Mouse (Mus musculus) liver, postnatal 0 days (tissue): Measurements from ENCODE around the gene F12. TPM values are rescaled to one million over a fixed set of nuclear protein-coding genes. Genes with fewer than 3 reads are reported as not detected.

Experiments
- ATAC-seq: fragments of 200-750 bp; cut with Nextera tagmentation; 2 replicates; pipeline ENCODE4 v1.8.0; 2017; ENCODE audit warnings: mild to moderate bottlenecking, moderate library complexity
- DNase-seq: peaks from one replicate; pipeline ENCODE4 v3.0.0-alpha.2; 2016
- H3K27ac ChIP-seq: fragments of 300-500 bp; sonication (generic); 2 replicates; pipeline ENCODE4 v1.5.1; 2014; ENCODE audit warnings: antibody characterized with exemption, moderate library complexity, mild to moderate bottlenecking, low read depth
- H3K27me3 ChIP-seq: fragments of 300-500 bp; sonication (generic); 2 replicates; pipeline ENCODE4 v1.6.1; 2014; ENCODE audit warnings: low read length, control low read depth, mixed read lengths; ENCODE audit not compliant: insufficient read depth
- H3K36me3 ChIP-seq: fragments of 300-500 bp; sonication (generic); replicated peaks from 2 replicates; pipeline ENCODE4 v1.6.1; 2014; ENCODE audit warnings: mild to moderate bottlenecking, control low read depth, low read length, moderate library complexity, mixed read lengths; ENCODE audit not compliant: insufficient read depth
- H3K4me1 ChIP-seq: fragments of 300-500 bp; sonication (generic); 2 replicates; pipeline ENCODE4 v1.6.1; 2014; ENCODE audit warnings: antibody characterized with exemption, mild to moderate bottlenecking, control low read depth; ENCODE audit not compliant: insufficient read depth
- H3K4me2 ChIP-seq: fragments of 300-500 bp; sonication (generic); 2 replicates; pipeline ENCODE4 v1.6.1; 2014; ENCODE audit warnings: low read depth, mild to moderate bottlenecking, low read length, moderate library complexity, mixed read lengths
- H3K4me3 ChIP-seq: fragments of 300-500 bp; sonication (generic); 2 replicates; pipeline ENCODE4 v1.5.1; 2014; ENCODE audit warnings: low read depth, low read length
- H3K9ac ChIP-seq: fragments of 300-500 bp; sonication (generic); replicated peaks from 2 replicates; pipeline ENCODE4 v1.6.1; 2014; ENCODE audit warnings: mild to moderate bottlenecking, moderate library complexity
- H3K9me3 ChIP-seq: fragments of 300-500 bp; sonication (generic); 2 replicates; pipeline ENCODE4 v1.6.1; 2016; ENCODE audit warnings: mild to moderate bottlenecking, control low read depth, low read length, mixed read lengths
- CTCF ChIP-seq: sonication (generic); IDR thresholded peaks from 2 replicates; pipeline ENCODE4 v1.5.1; 2016; ENCODE audit warnings: antibody characterized with exemption, low read depth
- EP300 ChIP-seq: IDR thresholded peaks from 2 replicates; pipeline ENCODE4 v1.6.1; 2016; ENCODE audit warnings: antibody characterized with exemption, low read depth, mild to moderate bottlenecking
- WGBS: fragments of 180-500 bp; shearing (Covaris S2); extraction: QIAGEN DNeasy Blood & Tissue Kit; methylation state at CpG from one replicate; pipeline ENCODE4 v1.1.7; 2014; ENCODE audit not compliant: insufficient replicate concordance; 5-methylcytosine and 5-hydroxymethylcytosine counted together
- polyA plus RNA-seq: library from polyadenylated mRNA; unstranded; fragments of >200 nt; fragmentation: Nextera tagmentation; extraction: Ambion mirVana; gene quantifications from 2 replicates; pipeline ENCODE4 v1.2.1, GENCODE M21; 2015

The F12 gene
- polyA plus RNA-seq, 1 experiment from 2014 or later: 418 TPM

DNA sequence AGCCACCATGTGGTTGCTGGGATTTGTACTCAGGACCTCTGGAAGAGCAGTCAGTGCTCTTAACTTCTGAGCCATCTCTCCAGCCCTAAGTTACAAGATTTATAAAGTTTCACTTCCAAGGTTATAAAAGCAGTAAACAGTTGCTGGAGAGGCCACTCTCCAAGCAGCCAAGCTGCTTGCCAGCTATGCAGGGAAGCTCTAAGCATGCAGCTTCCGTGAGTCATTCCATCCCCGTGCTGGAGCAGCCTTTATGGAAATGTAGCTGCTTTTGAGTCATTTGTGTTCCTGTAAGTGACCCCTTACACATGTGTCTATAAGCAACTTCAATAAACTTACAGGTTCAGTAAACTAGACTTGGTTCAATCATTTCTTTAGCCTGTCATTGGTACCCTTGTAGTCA lies 4.0 kb upstream of the F12 start:
- H3K4me1 ChIP-seq: peaks cover 20% of the 10 kb centered on the region
- no peak overlapping the region for H3K9ac ChIP-seq
- H3K4me3 ChIP-seq: no peak overlapping the region
- DNase-seq: no peak
- TF ChIP-seq EP300: no peak
- no peak for TF ChIP-seq CTCF
- no peak for ATAC-seq
- H3K36me3 ChIP-seq: no peaks in the 10 kb centered on the region
- H3K27me3 ChIP-seq: no peaks in the 10 kb centered on the region
- WGBS: 89% methylated on average over 2 of the region's 2 CpGs
- H3K27ac ChIP-seq: no peak overlapping the region
- H3K9me3 ChIP-seq: no peaks in the 10 kb centered on the region
- no peak overlapping the region for H3K4me2 ChIP-seq

DNA sequence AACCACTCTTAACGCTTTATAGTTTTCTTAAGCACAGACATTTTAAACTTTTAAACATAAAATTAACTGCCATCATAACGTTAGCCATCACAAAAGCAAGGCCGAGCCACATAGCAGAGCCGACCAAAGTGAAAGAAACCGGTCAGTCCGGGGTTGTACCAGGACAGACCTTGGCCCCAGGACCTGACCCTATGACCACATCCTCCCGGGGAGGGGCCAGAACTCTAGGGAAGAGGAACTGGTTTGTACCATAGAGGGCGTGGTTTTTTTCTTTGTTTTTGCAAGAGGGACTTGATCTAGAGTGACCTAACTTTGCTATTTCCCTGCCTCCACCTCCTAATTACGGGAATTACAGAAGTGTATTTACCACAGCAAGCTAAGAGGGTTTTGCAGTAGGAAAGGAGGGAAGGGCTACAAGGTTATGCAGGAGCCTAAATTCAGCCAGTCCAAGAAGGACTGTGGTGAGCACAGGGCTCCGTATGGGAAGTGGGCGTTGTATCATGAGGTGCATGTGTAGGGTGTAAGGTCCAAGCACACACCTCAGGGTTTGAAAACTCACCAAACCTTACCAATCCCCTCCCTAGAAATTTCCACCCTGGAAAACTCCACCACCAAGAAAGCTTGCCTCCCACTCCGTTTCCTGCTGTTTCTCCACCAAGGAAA lies 2.8 kb upstream of the F12 start:
- ATAC-seq: peak; percentile 92
- no peaks in the 10 kb centered on the region for H3K9me3 ChIP-seq
- peak overlapping the region; percentile 81 for H3K27ac ChIP-seq
- H3K4me1 ChIP-seq: peaks cover 20% of the 10 kb centered on the region
- peak; percentile 64; the same call in 1 of the 2 replicates for TF ChIP-seq EP300
- peak; percentile 14; the same call in 1 of the 2 replicates for TF ChIP-seq CTCF
- no peaks in the 10 kb centered on the region for H3K36me3 ChIP-seq
- no peak overlapping the region for H3K4me3 ChIP-seq
- peak overlapping the region; percentile 48 for H3K4me2 ChIP-seq
- WGBS: 29% methylated on average over 12 of the region's 12 CpGs
- DNase-seq: peak; percentile 83
- no peaks in the 10 kb centered on the region for H3K27me3 ChIP-seq
- no peak overlapping the region for H3K9ac ChIP-seq

- no peak overlapping the region for H3K9ac ChIP-seq
- 0 out of 2 replicates have a peak, but pooled peaks have one; percentile 12 for ATAC-seq
- WGBS: 24% methylated on average over 35 of the region's 35 CpGs
These were observed 5.4 kb downstream of the F12 start for GRCm38 (mm10) chr13:55420933-55421800.

DNA sequence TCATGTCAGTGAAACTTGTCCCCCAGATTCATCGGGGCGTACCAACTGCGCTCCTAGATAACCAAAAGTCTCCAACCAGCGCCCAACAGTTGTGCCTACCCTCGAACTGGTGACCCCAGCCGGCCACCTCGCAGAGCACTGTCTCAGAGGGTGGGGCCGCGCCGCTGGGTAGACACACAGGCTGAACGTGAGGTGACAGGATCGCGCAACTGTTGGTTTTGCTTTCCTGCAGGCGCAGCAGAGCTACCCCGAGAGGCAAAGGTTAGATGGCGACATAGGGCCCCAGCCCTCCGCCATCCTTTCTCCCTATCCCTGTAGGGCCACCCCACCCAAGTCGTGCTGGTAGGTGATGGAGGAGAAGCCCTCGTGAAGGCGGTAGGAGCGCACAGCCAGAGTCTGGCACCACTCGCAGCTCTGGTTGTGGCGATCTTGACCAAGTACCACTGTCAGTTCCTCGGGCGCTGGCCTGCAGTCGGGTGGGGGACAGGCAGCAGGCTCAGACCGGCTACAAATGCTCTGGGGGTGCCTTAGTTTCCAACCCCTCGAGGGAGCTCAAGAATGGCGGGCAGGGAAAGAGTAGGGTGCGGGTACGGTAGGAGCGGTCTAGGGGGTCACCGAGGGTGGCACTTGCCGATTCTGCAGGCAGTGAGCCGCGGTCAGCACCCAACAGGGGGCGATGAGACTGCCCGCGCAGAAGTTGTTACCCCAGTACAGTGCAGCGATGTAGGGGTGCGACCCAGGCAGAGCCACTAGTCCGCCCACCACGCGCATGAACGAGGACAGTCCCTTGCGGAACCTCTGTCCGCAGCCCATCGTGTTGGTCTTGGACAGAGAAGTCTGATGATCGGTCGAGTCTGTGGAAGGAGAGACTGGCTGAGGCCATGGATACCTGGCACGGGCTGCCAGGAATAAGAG lies 6.3 kb downstream of the F12 start:
- Histone ChIP-seq H3K4me1 (peaks cover 15% of the 10 kb centered on the region), H3K9me3 (no peaks in the 10 kb centered on the region), H3K4me3 (no peak overlapping the region), H3K4me2 (peak overlapping the region; percentile 48), H3K27ac (no peak overlapping the region), H3K36me3 (peaks cover 4% of the 10 kb centered on the region; the same call in 1 of the 2 replicates), H3K9ac (no peak overlapping the region), H3K27me3 (peaks cover 32% of the 10 kb centered on the region)
- 24% methylated on average over 51 of the region's 51 CpGs for WGBS
- peak; percentile 55 for ATAC-seq
- peak; percentile 49 for DNase-seq
- TF ChIP-seq CTCF (no peak), EP300 (no peak)

More at GRCm38 (mm10) chr13:55420933-55421800, 5.4 kb downstream of the F12 start:
- H3K9me3 ChIP-seq: no peaks in the 10 kb centered on the region
- peak overlapping the region; percentile 48 for H3K4me2 ChIP-seq
- peaks cover 32% of the 10 kb centered on the region for H3K27me3 ChIP-seq
- H3K27ac ChIP-seq: no peak overlapping the region
- peaks cover 15% of the 10 kb centered on the region for H3K4me1 ChIP-seq
- peak; percentile 84 for TF ChIP-seq CTCF
- TF ChIP-seq EP300: no peak
- peak; percentile 71 for DNase-seq
- H3K36me3 ChIP-seq: peaks cover 4% of the 10 kb centered on the region; the same call in 1 of the 2 replicates
- H3K4me3 ChIP-seq: 0 out of 2 replicates have a peak overlapping the region, but pooled peaks have one; percentile 4

- DNase-seq (no peak), ATAC-seq (no peak)
- Histone ChIP-seq H3K4me3 (no peak overlapping the region), H3K9ac (no peak overlapping the region), H3K27ac (no peak overlapping the region), H3K4me2 (no peak overlapping the region), H3K4me1 (peaks cover 15% of the 10 kb centered on the region), H3K27me3 (peaks cover 41% of the 10 kb centered on the region), H3K9me3 (no peaks in the 10 kb centered on the region), H3K36me3 (peaks cover 4% of the 10 kb centered on the region; the same call in 1 of the 2 replicates)
- WGBS: 68% methylated on average over 5 of the region's 5 CpGs
- TF ChIP-seq EP300: no peak
- TF ChIP-seq CTCF: no peak
These were observed 7.5 kb downstream of the F12 start for GRCm38 (mm10) chr13:55419142-55419541.
